Mouse (Mus musculus): ENCODE data around the gene Errfi1.

DNA sequence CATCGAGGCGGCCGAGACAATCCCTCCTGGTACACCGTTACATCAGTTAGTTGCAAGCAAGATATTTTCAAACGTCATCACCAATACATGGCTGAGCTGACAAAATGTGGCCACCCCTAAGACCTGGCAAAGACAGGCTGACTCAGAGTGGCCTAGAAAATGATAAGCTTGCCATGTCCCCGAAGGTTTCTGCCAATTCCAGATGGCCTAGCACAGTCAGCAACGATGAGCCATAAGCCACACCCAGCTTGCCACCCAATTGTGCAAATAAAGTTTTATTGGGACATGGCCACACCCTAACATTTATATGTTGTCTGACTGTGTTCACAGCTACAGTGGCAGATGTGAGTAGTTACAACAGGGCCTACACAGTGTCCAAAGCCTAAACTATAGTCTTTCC lies 10.5 kb upstream of the Errfi1 start:
- no peak for TF ChIP-seq TAL1 (IDR thresholded peaks at IDR 0.05; ENCODE audit: low read length)
- no peak for TF ChIP-seq GATA1 (IDR thresholded peaks at IDR 0.05; ENCODE audit: low read length)
